Mouse (Mus musculus): Measurements from ENCODE around the gene Ankfn1.

Gene Ankfn1

DNA sequence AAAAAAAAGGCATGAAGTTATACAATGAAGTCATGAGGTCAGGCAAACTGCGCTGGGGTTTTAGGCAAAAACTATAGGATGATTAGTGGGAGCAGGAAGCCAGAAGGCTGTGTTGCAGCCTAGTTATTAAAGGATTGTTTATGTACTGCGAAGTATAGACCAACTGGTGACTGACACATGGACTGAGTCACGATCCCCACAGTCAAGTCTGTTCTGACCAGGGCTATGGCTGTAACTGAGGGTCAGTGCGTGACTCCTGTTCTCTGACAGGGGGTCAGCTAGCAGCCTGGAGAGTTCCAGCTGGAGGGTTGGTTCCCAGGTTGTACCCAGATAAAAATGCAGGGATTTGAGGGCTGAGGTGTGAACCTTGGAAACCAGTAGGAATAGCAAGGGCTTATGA, 301.4 kb downstream of the Ankfn1 start:
- no peak for DNase-seq (ENCODE audit: low read depth in 2 of 2, low spot score in 2 of 2)

DNA sequence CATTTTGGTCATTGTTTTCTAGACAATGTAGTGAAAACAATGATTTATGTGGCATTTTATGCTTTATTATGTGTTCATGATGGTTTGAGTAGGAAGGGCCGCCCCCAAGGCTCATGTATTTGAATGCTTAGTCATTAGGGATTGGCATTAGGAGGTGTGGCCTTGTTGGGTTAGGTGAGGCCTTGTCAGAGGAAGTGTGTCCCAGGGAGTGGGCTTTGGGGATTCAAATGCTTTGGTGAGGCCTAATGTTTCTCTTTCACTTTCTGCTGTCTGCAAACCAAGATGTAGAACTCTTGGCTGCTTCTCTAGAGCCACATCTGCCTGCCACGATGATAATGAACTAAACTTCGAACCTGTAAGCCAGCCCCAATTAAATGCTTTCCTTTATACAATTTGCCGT, 304.6 kb downstream of the Ankfn1 start:
- DNase-seq (ENCODE audit: low read depth in 2 of 2, low spot score in 2 of 2) = no peak

DNA sequence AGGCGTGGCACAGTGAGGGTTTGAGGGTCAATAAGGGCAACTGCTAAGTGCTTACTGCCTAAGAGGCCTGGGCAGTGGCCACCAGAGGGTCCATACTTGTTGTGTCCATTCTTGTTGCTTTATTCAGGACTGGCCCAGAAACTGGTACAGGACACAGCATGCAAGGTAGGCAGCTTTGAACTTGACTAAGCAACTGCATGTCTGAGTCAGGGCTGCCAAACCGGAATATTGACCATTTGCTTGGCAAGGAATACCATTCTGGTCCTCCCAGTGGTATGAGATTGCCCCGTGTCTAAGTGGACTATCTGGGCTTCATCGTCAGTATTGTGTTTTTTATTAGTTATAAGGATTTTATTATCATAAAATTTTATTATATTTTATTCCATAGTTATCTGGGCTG, 312.1 kb downstream of the Ankfn1 start:
- DNase-seq (ENCODE audit: low read depth in 2 of 2, low spot score in 2 of 2) = no peak

DNA sequence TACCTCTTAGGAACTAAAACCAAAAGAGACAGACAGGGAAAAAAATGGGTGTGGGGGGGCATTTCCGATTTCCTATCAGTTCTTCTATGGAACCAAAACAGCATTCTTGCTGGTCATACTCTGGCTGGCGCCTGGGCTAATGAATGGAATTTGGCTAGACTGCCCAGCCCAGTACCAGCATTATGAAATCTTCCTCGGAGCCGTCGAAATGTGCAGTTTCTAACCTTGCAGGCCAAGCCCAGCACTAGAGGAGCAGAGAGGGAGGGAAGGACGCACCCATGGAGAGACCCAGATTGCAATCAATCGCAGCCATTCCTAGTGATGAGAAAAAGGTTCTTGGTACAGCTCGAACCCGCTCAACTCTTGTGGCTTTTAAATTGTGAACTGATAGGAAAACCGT, 315.2 kb downstream of the Ankfn1 start:
- no peak for DNase-seq (ENCODE audit: low read depth in 2 of 2, low spot score in 2 of 2)

DNA sequence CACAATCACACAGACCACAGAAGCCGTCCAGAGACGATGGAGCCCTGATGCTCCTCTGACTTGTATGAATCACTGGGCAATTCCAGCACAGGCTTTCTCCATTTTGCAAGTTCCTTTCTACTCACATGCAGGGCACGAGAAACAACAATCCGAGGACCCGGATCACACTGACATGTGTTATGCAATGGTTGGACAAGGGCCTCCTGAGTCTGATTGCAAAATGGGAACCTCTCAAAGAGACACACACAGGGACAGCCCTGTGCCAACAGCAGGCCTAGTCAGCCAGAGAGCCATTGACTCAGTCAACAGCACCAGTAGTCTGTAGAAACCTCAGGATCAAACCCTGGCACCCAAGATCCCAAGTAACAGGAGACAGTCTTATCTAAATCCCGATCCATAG, 318.0 kb downstream of the Ankfn1 start:
- no peak for DNase-seq (ENCODE audit: low read depth in 2 of 2, low spot score in 2 of 2)

DNA sequence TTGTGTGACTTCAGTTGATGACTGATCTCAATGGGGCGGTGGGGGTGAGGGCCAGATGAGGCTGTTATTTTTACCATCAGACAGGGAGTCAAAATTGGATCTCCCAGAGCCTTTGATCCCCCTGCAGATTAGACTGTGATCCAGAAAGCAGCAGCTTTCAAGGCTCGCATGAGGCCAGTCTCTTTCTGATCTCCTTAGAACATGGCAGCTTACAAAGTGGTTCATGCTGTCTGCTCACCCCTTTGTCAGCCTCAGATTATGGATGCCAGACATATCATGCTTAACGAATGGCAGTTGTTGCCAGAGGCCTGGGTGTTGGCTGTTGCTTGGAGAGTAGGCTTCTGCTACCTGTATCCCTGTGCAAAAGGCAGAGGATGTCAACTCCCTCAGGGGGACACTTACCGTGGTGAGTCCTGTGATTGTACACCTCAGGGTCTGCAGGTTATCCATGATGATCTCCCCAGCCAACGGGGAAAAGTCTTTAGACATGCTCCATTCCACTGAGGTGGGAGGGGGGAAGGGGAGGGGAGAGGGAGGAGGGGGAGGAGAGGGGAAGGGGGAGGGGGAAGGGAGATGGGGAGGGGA, 321.7 kb downstream of the Ankfn1 start:
- DNase-seq (ENCODE audit: low read depth in 2 of 2, low spot score in 2 of 2) = no peak

DNA sequence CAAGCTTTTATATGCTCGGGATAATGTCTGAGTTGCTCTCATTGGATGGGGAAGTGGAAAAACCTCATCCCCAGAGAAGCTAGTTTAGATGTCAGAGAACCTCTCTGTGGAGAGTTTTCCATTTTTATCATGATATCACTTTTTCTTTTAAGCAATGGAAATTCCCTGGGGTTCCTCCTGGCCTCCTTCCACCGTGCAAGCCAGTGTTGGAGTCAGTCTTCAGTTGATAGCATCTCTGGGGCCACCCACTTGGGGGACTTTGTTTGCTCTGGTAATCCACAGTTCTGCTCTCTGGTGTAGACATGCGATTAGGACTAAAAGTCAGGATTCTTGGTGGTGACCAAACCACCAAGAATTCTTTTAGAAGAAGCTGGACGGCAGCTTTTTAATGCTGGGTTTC, 322.8 kb downstream of the Ankfn1 start:
- no peak for DNase-seq (ENCODE audit: low read depth in 2 of 2, low spot score in 2 of 2)

DNA sequence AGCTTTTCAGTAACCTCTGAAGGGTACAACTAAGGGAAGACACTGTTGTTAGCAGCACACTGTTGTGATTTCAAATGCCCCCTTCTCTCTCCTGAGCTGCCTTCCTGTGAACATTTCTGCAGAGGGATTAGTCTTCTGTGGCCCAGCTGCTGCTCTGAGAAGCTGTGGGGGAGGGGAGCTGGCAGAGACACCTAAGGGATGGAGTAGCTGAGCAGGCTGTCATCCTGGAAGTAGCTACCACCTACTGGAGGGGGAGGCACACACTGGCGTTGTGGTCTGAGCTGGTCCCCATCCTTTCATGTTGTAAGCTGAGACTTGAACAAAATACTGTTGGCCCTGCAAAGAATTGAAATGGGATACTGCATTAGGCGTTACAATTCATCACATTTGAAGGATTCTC, 324.6 kb downstream of the Ankfn1 start:
- no peak for DNase-seq (ENCODE audit: low read depth in 2 of 2, low spot score in 2 of 2)

DNA sequence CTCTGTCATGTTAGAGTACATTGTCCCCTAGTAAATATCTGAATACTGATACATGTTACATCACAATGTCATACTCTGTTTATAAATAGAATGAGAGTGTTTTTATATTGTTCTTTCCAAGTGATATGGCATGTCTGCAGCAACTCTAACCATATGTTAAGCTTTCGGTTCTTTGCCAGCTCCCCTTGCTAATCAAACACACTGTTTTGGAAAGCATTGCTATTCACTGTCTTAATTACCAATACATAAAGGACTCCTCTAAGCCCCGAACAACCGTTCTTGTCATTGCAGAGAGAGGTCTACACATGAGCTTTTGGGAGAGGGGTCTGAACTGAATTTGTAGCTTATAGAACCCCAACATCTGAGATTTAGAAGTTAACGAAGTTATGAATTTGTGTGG, 327.0 kb downstream of the Ankfn1 start:
- no peak for DNase-seq (ENCODE audit: low read depth in 2 of 2, low spot score in 2 of 2)

DNA sequence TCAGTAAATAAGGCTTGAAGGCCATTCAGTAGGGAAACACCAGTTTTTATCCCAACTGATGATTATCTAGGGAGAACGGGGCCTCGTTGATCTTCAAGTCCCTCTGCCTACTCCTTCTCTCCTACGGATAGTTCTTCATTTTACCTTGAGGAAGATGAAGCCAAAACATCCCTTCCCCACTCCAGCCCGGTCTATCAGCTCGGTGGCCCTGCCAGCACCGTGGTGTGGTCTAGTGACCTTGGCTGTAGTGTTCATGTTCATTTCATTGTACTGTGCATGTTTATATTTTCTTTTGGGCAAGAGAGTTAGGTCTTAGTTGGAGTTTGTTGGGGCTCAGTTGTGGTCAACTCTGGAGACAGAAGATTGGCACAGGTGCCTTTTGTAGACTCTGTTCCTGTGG, 328.5 kb downstream of the Ankfn1 start:
- no peak for DNase-seq (ENCODE audit: low read depth in 2 of 2, low spot score in 2 of 2)

DNA sequence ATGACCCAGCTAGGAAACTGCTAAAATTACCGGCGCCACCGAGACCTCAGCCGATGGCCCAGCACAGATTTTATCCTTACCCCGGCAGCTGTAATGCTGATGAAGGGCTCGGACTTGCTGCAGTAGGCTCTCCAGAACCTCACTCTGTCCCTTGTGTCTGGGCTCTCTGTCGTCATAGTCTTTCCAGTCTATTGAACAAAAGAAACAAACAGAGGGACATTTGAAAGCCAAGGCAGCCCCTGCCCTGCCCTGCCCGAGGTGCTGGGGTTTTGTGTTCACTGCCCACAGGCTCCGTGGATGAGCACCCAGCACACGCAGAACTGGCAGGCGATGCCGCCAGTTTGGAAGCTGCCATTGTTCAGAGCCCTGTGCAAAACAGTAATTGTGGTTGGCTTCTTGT, 330.0 kb downstream of the Ankfn1 start:
- DNase-seq (ENCODE audit: low read depth in 2 of 2, low spot score in 2 of 2) = no peak

DNA sequence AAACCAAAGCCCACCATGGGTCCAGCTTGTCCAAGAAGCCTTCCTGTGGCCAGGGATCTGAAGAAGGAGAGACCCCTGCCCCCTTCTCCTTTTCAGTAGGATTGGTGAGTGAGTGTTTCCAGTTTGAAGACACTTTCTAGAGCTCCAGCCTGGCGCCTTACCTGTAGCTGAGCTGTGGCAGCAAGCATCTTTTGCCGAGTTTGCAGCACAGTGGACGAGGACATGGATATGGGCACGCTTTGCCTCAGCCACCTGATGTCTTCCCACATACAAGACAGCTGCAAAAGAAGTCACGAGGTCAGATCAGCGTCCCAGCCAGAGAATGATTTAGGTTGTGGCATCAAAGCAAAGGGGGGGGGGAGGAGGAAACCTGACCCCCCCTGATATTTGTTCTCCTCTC, 336.9 kb downstream of the Ankfn1 start:
- DNase-seq (ENCODE audit: low read depth in 2 of 2, low spot score in 2 of 2) = no peak

DNA sequence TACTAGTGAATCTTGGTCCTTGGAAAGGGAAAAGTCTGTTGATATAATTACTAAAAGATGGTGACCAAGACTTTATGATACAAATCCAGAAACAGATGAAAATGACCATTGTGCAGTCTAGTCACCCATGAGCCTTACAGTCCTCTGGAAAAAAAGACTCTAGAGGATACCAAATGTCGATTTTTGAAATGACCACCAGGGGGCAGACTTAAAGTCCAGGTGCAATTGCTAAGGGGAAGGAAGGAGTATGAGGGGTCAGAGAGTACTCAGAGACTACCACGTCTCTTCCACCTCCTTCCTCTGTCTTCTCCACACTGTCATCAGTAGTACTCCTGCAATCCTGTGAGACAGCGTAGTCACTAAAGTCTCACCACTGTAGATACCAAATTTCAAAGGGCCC, 353.1 kb downstream of the Ankfn1 start:
- DNase-seq (ENCODE audit: low read depth in 2 of 2, low spot score in 2 of 2) = no peak

DNA sequence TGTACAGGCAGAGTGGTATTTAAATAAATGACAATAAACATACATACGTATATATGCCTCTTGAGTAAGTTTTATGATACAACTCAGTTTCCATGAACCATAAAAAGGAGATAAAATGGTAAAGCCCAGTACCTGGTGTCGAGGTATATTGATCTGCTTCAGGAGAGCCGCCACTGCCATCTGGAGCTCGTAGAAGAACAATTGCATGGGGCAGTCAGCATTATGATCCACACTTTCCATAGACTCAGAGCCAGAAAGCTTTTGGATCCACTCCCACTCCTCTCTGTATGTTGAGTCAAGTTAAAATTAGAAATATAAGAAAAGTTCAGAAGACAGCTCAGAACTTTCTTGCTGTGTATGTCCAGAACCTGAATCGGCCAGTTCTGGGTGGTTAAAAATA, 354.8 kb downstream of the Ankfn1 start:
- DNase-seq (ENCODE audit: low read depth in 2 of 2, low spot score in 2 of 2) = no peak

DNA sequence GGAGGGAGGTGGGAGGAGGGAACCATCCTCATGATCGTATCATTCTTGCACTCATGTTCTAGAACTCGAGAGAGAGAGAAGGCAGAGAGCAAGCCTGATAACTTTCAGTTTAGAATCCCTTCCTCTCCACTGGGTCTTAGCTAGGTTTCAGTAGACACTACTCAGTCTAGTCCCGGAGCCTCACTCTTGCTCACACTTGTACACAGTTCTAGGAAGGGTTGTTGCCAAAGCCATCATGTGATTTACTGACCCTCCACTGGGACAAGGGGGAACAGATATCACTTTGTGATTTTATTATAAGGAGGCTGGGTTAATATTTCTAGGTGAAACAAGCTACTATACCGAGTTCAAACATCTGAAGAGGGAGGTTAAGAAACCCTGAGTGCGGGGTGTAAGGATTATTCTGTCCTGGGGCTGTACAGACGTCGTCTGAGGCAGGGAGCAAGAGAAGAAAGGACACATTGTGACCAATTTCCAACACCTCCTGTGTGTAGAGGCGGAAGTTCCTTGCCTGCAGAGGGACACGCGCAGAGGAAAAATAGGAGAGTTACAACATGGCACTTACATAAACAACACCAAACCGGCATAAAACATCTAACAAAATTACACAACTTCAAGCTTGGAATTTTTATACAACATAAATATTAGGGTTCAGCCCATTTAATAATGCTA, 356.6 kb downstream of the Ankfn1 start:
- DNase-seq (ENCODE audit: low read depth in 2 of 2, low spot score in 2 of 2) = no peak

DNA sequence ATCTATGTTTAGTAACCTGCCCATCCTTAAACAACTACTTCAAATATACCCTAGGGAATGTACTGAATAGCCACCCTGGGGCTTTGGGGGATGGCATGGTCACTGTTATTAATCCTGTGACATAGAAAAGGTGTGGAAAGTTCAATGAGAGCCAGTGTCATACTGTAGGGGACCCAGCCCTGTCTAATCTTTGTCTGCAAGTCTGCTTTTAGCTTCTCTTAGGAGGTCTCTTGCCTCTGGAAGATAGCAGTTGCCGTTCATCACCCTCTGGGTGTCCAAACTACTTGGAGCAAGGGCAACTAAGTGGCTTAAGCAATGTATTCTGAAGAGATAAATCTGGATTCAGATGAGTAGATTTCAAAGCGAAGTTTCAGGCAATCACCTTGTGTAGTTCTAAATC, 357.6 kb downstream of the Ankfn1 start:
- DNase-seq (ENCODE audit: low read depth in 2 of 2, low spot score in 2 of 2) = no peak

DNA sequence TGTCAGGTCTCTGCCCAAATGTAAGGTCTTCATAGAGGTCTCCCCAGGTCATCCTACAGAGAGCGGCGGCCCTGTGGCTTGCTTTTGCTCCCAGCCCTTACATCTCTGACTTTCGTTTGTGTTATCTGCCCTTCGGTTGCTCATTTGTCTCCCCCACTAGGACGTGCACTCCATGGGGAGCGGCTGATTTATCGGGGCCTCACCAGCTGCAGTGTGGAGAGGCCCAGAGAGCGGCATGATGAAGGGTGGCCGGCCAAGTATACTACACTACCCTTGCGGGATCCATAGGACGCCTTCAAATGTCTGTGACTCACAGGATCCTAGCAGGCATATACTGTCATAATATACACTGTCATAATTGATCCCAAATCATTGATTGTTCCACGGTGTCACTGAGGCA, 358.8 kb downstream of the Ankfn1 start:
- DNase-seq (ENCODE audit: low read depth in 2 of 2, low spot score in 2 of 2) = no peak

DNA sequence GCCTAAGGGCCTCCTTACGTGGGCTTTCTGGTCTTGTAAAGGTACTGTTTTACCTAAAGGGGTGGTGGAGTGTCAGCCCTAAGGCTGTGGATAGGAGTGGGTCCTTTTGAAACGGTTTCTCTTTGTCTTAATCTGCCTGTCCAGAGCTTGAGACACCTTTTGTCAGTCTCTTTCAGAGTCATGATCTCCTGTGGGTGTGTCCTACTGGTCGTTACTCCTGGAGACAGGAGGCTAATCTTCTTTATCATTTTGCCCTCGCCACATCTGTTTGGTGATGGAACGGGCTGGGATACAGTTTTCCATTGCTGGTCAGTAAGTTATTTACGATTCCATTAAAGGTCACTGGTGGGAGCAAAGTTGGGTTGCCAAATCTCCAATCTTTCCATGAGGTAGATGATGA, 360.7 kb downstream of the Ankfn1 start:
- DNase-seq (ENCODE audit: low read depth in 2 of 2, low spot score in 2 of 2) = no peak

DNA sequence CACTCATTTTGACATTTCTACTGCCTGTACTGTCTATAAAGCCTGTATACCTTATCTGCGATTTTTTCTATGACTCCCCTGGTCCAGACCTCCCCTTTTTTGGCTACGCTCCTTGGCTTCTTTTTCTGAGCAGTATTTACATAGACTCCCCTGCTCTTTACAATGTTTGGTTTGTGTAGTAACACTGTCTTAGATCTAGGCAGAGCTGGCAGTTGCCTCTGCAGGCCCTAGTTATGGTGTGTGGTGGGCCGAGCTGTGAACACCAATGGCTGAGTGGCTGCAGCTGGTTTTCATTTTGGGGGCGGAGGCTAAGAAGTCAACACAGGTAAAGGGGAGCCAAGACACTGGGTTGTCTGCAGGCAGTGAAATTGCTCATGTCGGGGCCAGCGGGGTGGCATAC, 368.7 kb downstream of the Ankfn1 start:
- DNase-seq (ENCODE audit: low read depth in 2 of 2, low spot score in 2 of 2) = no peak

DNA sequence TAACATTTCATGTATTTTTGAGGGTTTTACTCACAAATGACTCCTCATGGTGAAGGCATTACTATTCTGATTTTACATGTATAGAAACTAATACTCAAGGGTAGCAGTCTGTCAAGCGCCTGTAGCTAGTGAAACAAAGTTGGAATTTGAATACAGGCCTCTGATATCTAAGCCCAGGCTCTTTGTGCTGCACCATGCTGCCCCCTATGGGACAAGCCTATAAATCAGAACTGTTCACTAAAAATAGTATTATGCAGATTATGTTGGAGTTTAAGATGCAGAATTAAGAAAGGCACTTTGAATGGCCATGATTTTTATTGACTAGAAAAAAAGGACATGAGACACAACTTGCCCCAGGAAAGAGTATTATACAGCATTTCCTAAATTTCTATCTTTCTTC, 373.0 kb downstream of the Ankfn1 start:
- no peak for DNase-seq (ENCODE audit: low read depth in 2 of 2, low spot score in 2 of 2)

DNA sequence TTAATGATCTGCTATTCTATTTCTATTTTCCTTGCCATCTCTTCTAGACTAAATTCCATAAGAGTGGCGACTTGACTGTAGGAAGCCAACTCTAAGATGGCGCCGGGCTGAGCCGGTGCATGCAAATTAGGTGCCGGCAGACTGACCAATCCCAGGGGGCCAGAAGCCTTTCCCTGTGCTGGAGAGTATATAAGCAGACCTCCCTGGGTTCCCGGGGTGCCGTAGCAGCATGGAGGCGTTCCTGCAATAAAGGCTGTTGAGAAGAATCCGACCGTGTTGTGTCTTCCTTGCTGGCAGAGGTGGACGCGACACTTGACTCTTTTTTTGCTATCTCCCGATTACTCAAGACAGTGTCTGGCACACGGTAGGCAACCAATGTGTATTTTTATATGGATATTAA, 374.0 kb downstream of the Ankfn1 start:
- DNase-seq (ENCODE audit: low read depth in 2 of 2, low spot score in 2 of 2) = no peak

DNA sequence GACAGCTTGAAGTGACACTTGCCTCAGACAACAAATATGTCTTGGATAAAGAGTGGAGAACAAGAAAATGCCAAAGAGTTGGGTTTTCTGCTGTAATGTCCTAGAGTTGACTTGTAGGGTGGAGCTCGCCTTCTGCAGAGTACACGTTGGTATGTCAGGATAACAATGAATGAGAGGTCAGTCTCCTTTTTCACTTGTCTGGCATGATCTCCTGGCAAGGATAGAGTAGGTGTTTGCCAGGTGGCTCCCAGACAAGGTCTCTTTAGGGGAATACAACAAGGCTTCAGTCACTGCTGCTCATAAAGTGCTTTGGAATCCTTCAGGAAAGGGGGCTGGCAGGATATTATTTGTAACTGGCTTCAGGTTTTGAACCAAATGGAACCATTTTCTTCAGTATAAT, 388.6 kb downstream of the Ankfn1 start:
- no peak for DNase-seq (ENCODE audit: low read depth in 2 of 2, low spot score in 2 of 2)

DNA sequence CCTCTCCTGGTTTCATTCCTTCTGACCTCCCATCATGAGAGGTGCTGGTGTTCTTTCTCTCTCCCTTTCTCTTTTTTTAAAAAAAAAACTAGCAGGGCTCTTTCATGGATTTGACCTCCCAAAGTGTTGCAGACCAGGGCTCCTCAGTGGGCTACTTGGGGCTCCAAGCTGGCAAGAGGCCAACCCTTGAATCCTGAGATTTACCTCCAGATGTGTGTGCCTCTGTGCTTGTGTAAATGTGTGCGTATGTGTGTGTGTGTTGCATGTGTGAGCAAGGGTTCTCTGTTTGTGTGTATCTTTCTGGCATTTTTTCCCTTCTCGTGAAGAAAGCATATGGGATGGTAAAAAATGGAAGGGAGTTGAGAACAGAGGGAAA, 394.8 kb downstream of the Ankfn1 start:
- no peak for DNase-seq (ENCODE audit: low read depth in 2 of 2, low spot score in 2 of 2)
